Mouse (Mus musculus) liver, embryonic 13.5 days (tissue): Measurements from ENCODE around the gene Ssx2ip. TPM values are rescaled to one million over a fixed set of nuclear protein-coding genes. Genes with fewer than 3 reads are reported as not detected.

Experiments used
- ATAC-seq: fragments of 200-750 bp; cut with Nextera tagmentation; 2 replicates; pipeline ENCODE4 v1.8.0; 2017; ENCODE audit warnings: low read depth, mild to moderate bottlenecking, moderate number of reproducible peaks, moderate library complexity
- DNase-seq: peaks from one replicate; pipeline ENCODE4 v3.0.0; 2022
- H3K27ac ChIP-seq: fragments of 300-500 bp; sonication (generic); 2 replicates; pipeline ENCODE4 v1.5.1; 2015; ENCODE audit warnings: moderate library complexity, mild to moderate bottlenecking, inconsistent platforms
- H3K27me3 ChIP-seq: fragments of 300-500 bp; sonication (generic); 2 replicates; pipeline ENCODE4 v1.6.1; 2015; ENCODE audit warnings: mild to moderate bottlenecking, inconsistent platforms
- H3K36me3 ChIP-seq: fragments of 300-500 bp; sonication (generic); 2 replicates; pipeline ENCODE4 v1.6.1; 2015; ENCODE audit warnings: mild to moderate bottlenecking, inconsistent platforms
- H3K4me1 ChIP-seq: fragments of 300-500 bp; sonication (generic); replicated peaks from 2 replicates; pipeline ENCODE4 v1.6.1; 2015; ENCODE audit warnings: inconsistent platforms
- H3K4me2 ChIP-seq: fragments of 300-500 bp; sonication (generic); 2 replicates; pipeline ENCODE4 v1.6.1; 2015; ENCODE audit warnings: inconsistent platforms, mild to moderate bottlenecking, moderate library complexity
- H3K4me3 ChIP-seq: fragments of 300-500 bp; sonication (generic); replicated peaks from 2 replicates; pipeline ENCODE4 v1.5.1; 2015; ENCODE audit warnings: mild to moderate bottlenecking, inconsistent platforms
- H3K9ac ChIP-seq: fragments of 300-500 bp; sonication (generic); 2 replicates; pipeline ENCODE4 v1.6.1; 2015; ENCODE audit warnings: mild to moderate bottlenecking, inconsistent platforms
- H3K9me3 ChIP-seq: fragments of 300-500 bp; sonication (generic); replicated peaks from 2 replicates; pipeline ENCODE4 v1.6.1; 2016; ENCODE audit warnings: inconsistent platforms
- WGBS: fragments of 180-500 bp; shearing (Covaris S2); methylation state at CpG from one replicate; pipeline ENCODE4 v1.1.7; 2015; ENCODE audit not compliant: insufficient replicate concordance; 5-methylcytosine and 5-hydroxymethylcytosine counted together
- microRNA-seq: library from miRNA; unstranded; fragments of <30 nt; microRNA quantifications from one replicate; pipeline ENCODE4, GENCODE M21; 2016
- polyA plus RNA-seq: library from polyadenylated mRNA; unstranded; fragments of >200 nt; fragmentation: Nextera tagmentation; extraction: Ambion mirVana; gene quantifications from 2 replicates; pipeline ENCODE4 v1.2.1, GENCODE M21; 2015

Ssx2ip gene
- polyA plus RNA-seq, 1 experiment from 2014 or later = 105 TPM

DNA sequence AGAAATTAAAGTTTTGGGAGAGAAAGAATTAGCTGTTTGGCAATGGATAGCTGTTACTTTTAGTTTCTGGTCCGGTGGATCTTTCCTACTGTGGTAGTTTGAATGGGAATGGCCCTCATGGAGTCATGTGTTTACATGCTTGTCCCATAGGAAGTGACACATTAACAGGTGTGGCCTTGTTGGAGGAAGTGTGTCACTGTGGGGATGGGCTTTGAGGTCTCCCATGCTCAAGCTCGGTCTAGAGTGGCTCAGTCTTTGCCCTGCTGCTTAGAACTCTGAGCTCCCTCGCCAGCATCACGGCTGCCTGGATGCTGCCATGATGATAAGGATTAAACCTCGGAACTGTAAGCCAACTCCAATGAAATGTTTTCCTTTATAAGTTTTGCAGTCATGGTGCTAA lies 46.9 kb downstream of the Ssx2ip start:
- Histone ChIP-seq H3K4me1 (peaks cover 34% of the 10 kb centered on the region), H3K27ac (no peak overlapping the region), H3K36me3 (no peaks in the 10 kb centered on the region), H3K9me3 (no peaks in the 10 kb centered on the region), H3K4me3 (no peak overlapping the region), H3K9ac (no peak overlapping the region), H3K27me3 (no peaks in the 10 kb centered on the region), H3K4me2 (peak overlapping the region; percentile 90)
- no peak for DNase-seq
- whole genome bisulfite sequencing = 80% methylated on average over 5 of the region's 5 CpGs
- ATAC-seq = no peak

DNA sequence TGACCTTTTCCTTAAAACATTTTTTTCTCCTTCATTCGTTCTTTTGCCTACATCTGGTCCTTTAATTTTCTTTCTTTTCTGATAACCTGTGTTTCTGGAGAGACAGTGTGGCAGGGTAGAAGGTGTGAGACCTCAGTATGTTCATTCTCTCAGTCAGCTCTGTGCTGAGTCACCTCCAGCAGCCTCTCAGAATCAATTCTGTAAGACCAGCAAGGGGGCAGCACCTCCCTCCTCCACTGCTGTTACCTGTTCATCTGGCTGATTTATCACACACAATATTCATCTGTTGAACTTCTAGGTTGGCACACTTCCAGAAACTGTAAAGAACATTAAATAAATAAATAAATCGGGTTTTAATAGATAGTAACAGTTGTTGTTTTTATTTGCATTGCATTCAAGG lies 58.5 kb downstream of the Ssx2ip start:
- Histone ChIP-seq H3K9ac (no peak overlapping the region), H3K4me2 (no peak overlapping the region), H3K4me3 (no peak overlapping the region), H3K4me1 (no peaks in the 10 kb centered on the region), H3K9me3 (no peaks in the 10 kb centered on the region), H3K27ac (no peak overlapping the region), H3K36me3 (peaks cover 4% of the 10 kb centered on the region; the same call in 1 of the 2 replicates), H3K27me3 (no peaks in the 10 kb centered on the region)
- ATAC-seq (no peak), DNase-seq (no peak)
- 55% methylated on average over 2 of the region's 2 CpGs for WGBS

DNA sequence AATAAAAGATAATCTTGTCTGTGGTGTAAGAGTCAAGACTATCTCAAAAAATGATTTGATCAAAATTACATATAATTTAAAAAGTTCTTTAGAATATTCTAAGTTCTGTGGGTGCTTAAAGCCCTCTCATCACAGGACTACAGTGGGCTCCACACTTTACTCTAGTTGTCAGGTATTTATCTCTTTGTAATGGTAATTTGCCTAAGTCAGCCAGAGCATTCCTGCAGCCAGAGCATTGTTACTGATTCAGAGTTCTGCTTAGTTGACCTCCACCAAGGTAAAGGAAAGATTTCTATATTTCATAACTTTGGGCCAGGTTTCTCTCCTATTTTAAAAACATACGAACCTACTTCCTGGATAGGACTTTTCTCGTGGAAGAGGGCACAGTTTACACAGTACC lies 64.8 kb downstream of the Ssx2ip start:
- no peak overlapping the region for H3K27ac ChIP-seq
- H3K36me3 ChIP-seq = peaks cover 3% of the 10 kb centered on the region; the same call in 1 of the 2 replicates
- DNase-seq = no peak
- H3K4me2 ChIP-seq = no peak overlapping the region
- no peak overlapping the region for H3K9ac ChIP-seq
- no peaks in the 10 kb centered on the region for H3K27me3 ChIP-seq
- H3K4me3 ChIP-seq = no peak overlapping the region
- no peaks in the 10 kb centered on the region for H3K9me3 ChIP-seq
- WGBS = 56% methylated on average over 2 of the region's 2 CpGs
- ATAC-seq = no peak
- H3K4me1 ChIP-seq = no peaks in the 10 kb centered on the region

DNA sequence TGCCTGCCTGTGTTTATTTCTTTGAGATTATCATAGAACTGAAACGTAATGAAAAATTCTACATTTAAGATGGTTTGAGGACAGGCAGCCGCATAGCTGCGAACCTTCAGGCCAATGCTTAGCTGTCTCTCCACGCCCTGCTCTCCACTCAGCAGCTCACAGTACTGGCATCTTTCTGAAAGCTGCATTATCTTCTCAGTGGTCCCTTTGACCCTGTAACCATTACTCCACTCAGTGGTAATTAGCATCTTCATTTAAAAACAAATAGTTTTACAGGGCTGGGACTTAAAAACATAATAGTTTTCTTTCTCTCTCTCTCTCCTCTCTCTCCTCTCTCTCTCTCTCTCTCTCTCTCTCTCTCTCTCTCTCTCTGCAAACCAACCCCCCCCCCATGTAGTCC lies 68.2 kb downstream of the Ssx2ip start:
- 74% methylated on average over 4 of the region's 4 CpGs for WGBS
- Histone ChIP-seq H3K9me3 (no peaks in the 10 kb centered on the region), H3K36me3 (no peaks in the 10 kb centered on the region), H3K4me1 (no peaks in the 10 kb centered on the region), H3K9ac (no peak overlapping the region), H3K27me3 (no peaks in the 10 kb centered on the region), H3K27ac (no peak overlapping the region), H3K4me2 (no peak overlapping the region), H3K4me3 (no peak overlapping the region)
- DNase-seq = no peak
- no peak for ATAC-seq

DNA sequence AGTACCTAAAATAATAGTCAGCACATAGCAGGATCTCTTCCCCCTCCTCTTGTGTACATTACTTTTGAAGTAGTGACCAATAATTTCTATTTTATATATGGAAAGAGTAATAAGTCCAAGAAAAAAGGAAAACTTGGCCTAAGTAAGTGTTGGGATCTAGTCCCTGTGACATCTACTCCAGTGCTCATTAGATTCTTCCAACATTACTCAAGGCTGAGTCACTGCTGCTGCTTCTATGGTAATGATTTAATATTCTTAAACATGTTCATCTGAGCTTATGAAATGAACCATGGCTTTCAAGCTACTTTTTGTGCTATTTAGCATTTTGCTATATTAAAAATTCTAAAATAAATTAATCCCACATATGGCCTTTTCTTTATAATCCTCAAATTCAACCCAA lies 69.3 kb downstream of the Ssx2ip start:
- H3K9me3 ChIP-seq = no peaks in the 10 kb centered on the region
- H3K9ac ChIP-seq = no peak overlapping the region
- no peaks in the 10 kb centered on the region for H3K4me1 ChIP-seq
- no peak overlapping the region for H3K4me2 ChIP-seq
- DNase-seq (no peak), ATAC-seq (no peak)
- H3K36me3 ChIP-seq = no peaks in the 10 kb centered on the region
- no peak overlapping the region for H3K4me3 ChIP-seq
- H3K27me3 ChIP-seq = no peaks in the 10 kb centered on the region
- no peak overlapping the region for H3K27ac ChIP-seq

DNA sequence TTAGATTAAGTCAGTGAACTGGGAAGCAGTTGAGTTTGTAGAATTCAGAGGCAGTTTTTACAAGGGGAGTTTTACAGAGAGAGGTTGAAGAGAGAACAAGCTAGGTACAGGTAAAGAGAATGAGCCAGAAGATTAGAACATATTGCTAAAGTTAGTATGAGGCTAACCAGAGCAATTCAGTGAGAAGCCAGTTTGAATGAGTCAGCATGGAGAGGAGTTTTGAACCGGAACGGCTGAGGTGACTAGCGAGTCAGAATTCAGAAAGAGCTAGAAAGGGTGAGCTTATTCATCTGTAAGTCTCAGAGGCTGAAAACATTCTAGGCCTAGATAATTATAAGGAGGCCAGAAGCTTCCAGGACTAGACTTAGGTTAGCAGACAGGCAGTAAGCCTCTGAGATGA lies 70.0 kb downstream of the Ssx2ip start:
- no peak for ATAC-seq
- Histone ChIP-seq H3K9ac (no peak overlapping the region), H3K4me3 (no peak overlapping the region), H3K4me1 (no peaks in the 10 kb centered on the region), H3K9me3 (no peaks in the 10 kb centered on the region), H3K27me3 (no peaks in the 10 kb centered on the region), H3K27ac (no peak overlapping the region), H3K4me2 (no peak overlapping the region), H3K36me3 (no peaks in the 10 kb centered on the region)
- WGBS = 88% methylated on average over 3 of the region's 3 CpGs
- DNase-seq = no peak

DNA sequence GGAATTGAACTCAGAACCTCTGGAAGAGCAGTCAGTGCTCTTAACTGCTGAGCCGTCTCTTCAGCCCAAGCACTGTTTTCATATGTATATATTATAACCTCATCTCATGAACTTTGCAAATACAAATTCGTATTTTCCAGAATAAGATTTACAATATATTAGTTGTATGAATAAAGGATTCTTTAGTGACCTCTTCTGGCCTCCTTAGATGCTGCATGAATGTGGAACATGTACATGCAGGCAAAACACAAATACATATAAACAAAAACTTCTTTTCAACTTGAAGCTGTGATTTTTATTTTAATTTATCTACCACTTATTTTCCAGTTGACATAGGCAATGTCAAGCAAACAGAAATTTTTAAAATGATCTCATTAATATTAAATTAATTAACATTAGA lies 77.6 kb downstream of the Ssx2ip start:
- ATAC-seq (no peak), DNase-seq (no peak)
- no peaks in the 10 kb centered on the region for H3K27me3 ChIP-seq
- H3K9ac ChIP-seq = no peak overlapping the region
- 50% methylated on average over 2 of the region's 2 CpGs for WGBS
- H3K4me3 ChIP-seq = no peak overlapping the region
- H3K36me3 ChIP-seq = no peaks in the 10 kb centered on the region
- H3K4me2 ChIP-seq = no peak overlapping the region
- H3K27ac ChIP-seq = no peak overlapping the region
- no peaks in the 10 kb centered on the region for H3K4me1 ChIP-seq
- no peaks in the 10 kb centered on the region for H3K9me3 ChIP-seq

DNA sequence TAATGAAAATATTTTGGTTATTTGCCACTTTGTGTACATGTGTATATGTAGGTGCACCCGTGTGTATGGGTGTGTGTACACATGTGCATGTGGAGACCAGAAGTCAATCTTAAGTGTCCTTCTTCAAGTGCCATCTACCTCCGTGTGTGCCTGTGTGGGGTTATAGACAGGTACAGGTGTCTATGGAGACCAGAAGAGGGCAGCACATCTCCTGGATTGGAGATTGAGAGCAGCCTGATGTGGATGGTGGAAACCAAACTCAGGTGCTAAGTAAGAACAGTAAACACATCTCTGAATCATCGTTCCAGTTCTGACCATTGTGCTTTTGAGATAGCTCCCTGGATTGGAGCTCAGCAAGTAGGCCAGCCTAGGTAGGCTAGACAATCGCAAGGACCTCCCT lies 82.0 kb downstream of the Ssx2ip start:
- ATAC-seq = no peak
- H3K4me1 ChIP-seq = no peaks in the 10 kb centered on the region

More for the DNA sequence above, 82.0 kb downstream of the Ssx2ip start:
- H3K9me3 ChIP-seq = no peaks in the 10 kb centered on the region
- no peak overlapping the region for H3K9ac ChIP-seq
- no peak overlapping the region for H3K4me3 ChIP-seq
- H3K27ac ChIP-seq = no peak overlapping the region
- DNase-seq = no peak
- H3K4me2 ChIP-seq = no peak overlapping the region
- WGBS = 77% methylated on average over 4 of the region's 4 CpGs
- no peaks in the 10 kb centered on the region for H3K36me3 ChIP-seq
- no peaks in the 10 kb centered on the region for H3K27me3 ChIP-seq

Small RNA genes lying within 50 kb of the gene (microRNA-seq; reads per million reads assigned to microRNA genes)
- not detected for gene Gm22901

Other genes starting within 250 kb of the Ssx2ip start
- 0.06 and 0.09 TPM in 2 replicates for gene Lpar3, start 183.7 kb upstream of the Ssx2ip start, polyA plus RNA-seq
- 4.8 and 4.9 TPM in 2 replicates for gene Ctbs, start 45.2 kb downstream of the Ssx2ip start, polyA plus RNA-seq
- gene Spata1, start 95.1 kb downstream of the Ssx2ip start, polyA plus RNA-seq = 0.88 and 1.1 TPM in 2 replicates
- 639 and 648 TPM in 2 replicates for gene Gng5, start 95.2 kb downstream of the Ssx2ip start, polyA plus RNA-seq
- gene Rpf1, start 116.8 kb downstream of the Ssx2ip start, polyA plus RNA-seq = 41.5 and 52.6 TPM in 2 replicates
- 2.1 and 3.0 TPM in 2 replicates for gene Uox, start 165.8 kb downstream of the Ssx2ip start, polyA plus RNA-seq
- gene Dnase2b, start 211.0 kb downstream of the Ssx2ip start, polyA plus RNA-seq = 0.35 and 0.54 TPM in 2 replicates
- gene 4930503B20Rik, start 246.7 kb downstream of the Ssx2ip start, polyA plus RNA-seq = not detected in 2 replicates